Mouse (Mus musculus): ENCODE measurements around the gene Sec11a. TPM values are rescaled to one million over a fixed set of nuclear protein-coding genes. Genes with fewer than 3 reads are reported as not detected.

The Sec11a gene
- 177 and 182 TPM in 2 replicates for polyA plus RNA-seq (2011; ENCODE audit: insufficient read length, low read depth, missing spikeins)

DNA sequence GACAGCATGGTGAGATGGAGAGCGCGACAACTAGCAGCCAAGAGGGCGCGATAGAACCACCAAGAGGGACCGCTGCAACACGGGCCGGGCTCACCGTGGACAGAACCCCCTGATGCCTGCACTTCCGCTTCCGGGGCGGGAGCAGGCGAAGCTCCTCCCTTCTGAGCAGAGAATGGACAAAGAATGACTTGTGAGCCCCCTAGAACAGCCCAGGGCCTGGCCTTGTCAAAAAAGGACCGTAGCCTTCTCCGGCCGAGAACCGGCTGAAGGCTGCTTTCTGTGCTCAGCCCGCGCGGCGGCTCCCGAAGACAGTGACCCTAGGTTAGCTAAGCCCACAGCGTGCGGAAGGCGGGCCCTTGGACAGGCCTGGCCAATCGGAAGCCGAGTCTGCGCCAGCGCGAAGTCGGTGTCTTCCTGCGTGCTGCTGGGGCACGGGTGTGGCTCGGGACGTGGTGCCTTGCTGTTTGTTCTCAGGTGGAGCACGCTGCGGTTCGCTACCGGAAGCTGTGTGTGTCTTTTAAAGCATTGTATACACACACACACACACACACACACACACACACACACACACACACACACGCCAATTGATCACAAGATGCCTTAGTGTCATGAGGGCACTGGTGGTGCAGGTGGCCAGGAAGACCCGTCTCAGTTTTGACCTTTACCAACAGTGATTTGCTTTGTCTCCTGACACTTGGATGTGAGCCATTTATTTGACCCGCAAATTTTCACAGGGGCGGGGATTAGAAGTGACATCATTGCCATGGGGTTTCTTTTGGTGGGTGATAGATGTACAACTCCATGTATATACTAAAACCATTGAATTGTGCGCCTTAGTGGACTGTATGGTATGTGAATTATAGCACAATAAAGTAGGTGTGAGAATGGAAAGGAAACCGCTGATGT lies at the start of gene Sec11a:
Gene Sec11a (minus strand): TSS at position 336 of the 906 bp plus-strand sequence.
- H3K4me1 ChIP-seq (ENCODE audit: control insufficient read depth, insufficient read depth, low read length): peaks cover 10% of the 10 kb centered on the region; the same call in 1 of the 2 replicates
- peak within 1 kb of the TSS; percentile 77 for H3K4me3 ChIP-seq (ENCODE audit: insufficient read depth, low read length)
- peak within 1 kb of the TSS; percentile 86 for H3K27ac ChIP-seq (ENCODE audit: insufficient read depth, low read length)
- TF ChIP-seq CTCF (IDR thresholded peaks at IDR 0.05; ENCODE audit: borderline replicate concordance, insufficient read depth, low read length) (no peak), POLR2A (IDR thresholded peaks at IDR 0.05; ENCODE audit: low read depth, low read length) (peak; percentile 89)

- no peak overlapping the region for H3K27ac ChIP-seq (ENCODE audit: insufficient read depth, low read length)
Observed at GRCm38 (mm10) chr7:80995266-80996146, 47.9 kb upstream of the Sec11a start.

GRCm38 (mm10) chr7:80994663-80995005 lies 47.1 kb upstream of the Sec11a start:
- Histone ChIP-seq H3K4me3 (ENCODE audit: insufficient read depth, low read length) (peak overlapping the region; percentile 85), H3K4me1 (ENCODE audit: control insufficient read depth, insufficient read depth, low read length) (peaks cover 6% of the 10 kb centered on the region; the same call in 1 of the 2 replicates), H3K27ac (ENCODE audit: insufficient read depth, low read length) (no peak overlapping the region)
- no peak for TF ChIP-seq POLR2A (IDR thresholded peaks at IDR 0.05; ENCODE audit: low read depth, low read length)
- TF ChIP-seq CTCF (IDR thresholded peaks at IDR 0.05; ENCODE audit: borderline replicate concordance, insufficient read depth, low read length): no peak

More at GRCm38 (mm10) chr7:80995266-80996146, 47.9 kb upstream of the Sec11a start:
- peak overlapping the region; percentile 15; the same call in 1 of the 2 replicates for H3K4me3 ChIP-seq (ENCODE audit: insufficient read depth, low read length)
- no peak for TF ChIP-seq CTCF (IDR thresholded peaks at IDR 0.05; ENCODE audit: borderline replicate concordance, insufficient read depth, low read length)
- no peak for TF ChIP-seq POLR2A (IDR thresholded peaks at IDR 0.05; ENCODE audit: low read depth, low read length)
- H3K4me1 ChIP-seq (ENCODE audit: control insufficient read depth, insufficient read depth, low read length): peaks cover 8% of the 10 kb centered on the region; the same call in 1 of the 2 replicates

- peaks cover 6% of the 10 kb centered on the region; the same call in 1 of the 2 replicates for H3K4me1 ChIP-seq (ENCODE audit: control insufficient read depth, insufficient read depth, low read length)
- peak overlapping the region; percentile 85 for H3K4me3 ChIP-seq (ENCODE audit: insufficient read depth, low read length)
- peak overlapping the region; percentile 67 for H3K27ac ChIP-seq (ENCODE audit: insufficient read depth, low read length)
- no peak for TF ChIP-seq POLR2A (IDR thresholded peaks at IDR 0.05; ENCODE audit: low read depth, low read length)
Observed at GRCm38 (mm10) chr7:80993834-80994662, 46.5 kb upstream of the Sec11a start.

DNA sequence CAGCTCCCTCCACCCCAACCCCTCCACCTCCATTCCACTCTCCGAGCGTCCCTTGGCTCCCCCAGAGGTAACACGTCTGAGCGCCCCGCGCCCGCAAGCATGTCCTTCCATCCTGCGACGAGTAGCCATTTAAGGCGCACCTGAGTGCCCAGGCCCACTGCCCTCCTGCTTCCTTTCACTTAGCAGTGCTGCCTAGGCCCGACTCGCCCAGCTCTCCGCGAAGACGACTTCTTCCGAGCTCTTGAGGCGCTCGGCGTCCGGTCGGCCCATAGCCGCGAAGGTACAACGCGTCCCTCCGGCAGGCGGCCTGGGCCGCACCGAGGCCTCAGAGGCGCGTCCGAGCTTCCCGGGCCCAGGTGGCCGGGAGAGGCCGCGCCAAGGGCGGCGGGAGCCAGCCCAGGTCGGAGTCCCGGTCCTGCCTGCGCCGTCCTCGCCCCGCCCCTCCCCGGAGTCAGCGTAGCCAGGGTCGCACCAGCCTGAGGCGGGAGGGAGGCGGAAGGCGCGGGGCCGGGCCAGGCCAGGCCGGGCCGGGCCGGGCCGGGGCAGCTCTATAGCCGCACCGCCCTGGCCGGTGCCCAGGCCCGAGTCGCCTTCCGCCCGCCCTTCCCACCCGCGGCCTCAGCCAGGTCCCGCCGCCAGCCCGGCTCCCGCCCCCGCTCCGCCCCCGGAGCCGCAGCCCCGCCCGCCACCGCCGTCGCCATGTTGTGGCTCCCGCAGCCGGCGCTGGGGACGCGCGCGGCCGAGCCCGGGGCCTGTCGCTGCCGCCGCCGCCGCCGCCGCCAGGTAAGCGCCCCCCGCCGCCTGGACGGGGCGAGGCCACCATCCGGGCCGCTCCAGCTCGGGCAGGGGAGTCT lies 45.6 kb upstream of the Sec11a start, which contains the start of gene Zfp592:
Gene Zfp592 (plus strand): TSS at position 702 of the 854 bp plus-strand sequence.
- peak within 1 kb of the TSS; percentile 85 for H3K4me3 ChIP-seq (ENCODE audit: insufficient read depth, low read length)
- peaks cover 6% of the 10 kb centered on the region; the same call in 1 of the 2 replicates for H3K4me1 ChIP-seq (ENCODE audit: control insufficient read depth, insufficient read depth, low read length)
- TF ChIP-seq CTCF (IDR thresholded peaks at IDR 0.05; ENCODE audit: borderline replicate concordance, insufficient read depth, low read length) (no peak), POLR2A (IDR thresholded peaks at IDR 0.05; ENCODE audit: low read depth, low read length) (peak; percentile 64)
- H3K27ac ChIP-seq (ENCODE audit: insufficient read depth, low read length): peak within 1 kb of the TSS; percentile 67

DNA sequence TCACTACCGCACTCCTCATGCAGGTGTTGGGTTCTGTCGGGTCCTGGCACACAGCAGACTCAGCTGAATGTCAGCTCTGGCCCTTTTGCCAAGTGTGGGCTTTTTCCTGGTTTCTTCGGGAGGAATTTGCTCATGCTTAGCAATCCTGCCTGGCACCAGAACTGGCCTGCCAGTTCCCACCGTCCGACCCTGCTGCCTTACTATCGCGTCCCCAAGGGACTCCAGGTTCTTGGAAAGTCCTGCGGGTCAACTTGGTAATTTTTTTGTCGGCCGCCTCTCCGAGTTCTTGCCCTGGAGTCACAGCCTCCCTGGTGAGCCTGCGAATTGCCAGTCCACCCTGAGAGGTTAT lies 45.0 kb upstream of the Sec11a start:
- H3K4me1 ChIP-seq (ENCODE audit: control insufficient read depth, insufficient read depth, low read length): peaks cover 5% of the 10 kb centered on the region; the same call in 1 of the 2 replicates
- peak overlapping the region; percentile 74 for H3K4me3 ChIP-seq (ENCODE audit: insufficient read depth, low read length)
- no peak for TF ChIP-seq POLR2A (IDR thresholded peaks at IDR 0.05; ENCODE audit: low read depth, low read length)
- TF ChIP-seq CTCF (IDR thresholded peaks at IDR 0.05; ENCODE audit: borderline replicate concordance, insufficient read depth, low read length): no peak
- H3K27ac ChIP-seq (ENCODE audit: insufficient read depth, low read length): peak overlapping the region; percentile 3; the same call in 1 of the 2 replicates

DNA sequence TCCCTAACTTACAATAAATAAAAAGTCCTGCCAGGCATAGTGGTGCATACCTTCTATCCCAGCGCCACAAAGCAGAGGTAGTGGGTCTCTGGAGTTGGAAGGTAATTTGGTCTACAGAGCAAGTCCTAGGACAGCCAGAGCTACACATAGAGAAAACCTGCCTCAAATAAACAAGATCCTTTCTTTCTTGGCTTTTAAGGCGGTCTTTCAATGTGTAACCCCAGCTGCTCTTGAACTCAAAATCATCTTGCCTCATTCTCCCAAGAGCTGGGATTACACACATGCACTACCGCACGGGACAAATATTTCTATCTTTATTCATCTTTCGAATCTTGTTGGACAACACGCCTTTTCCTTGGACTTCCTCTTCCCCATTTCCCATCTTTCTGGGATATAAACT lies 44.5 kb upstream of the Sec11a start:
- Histone ChIP-seq H3K4me3 (ENCODE audit: insufficient read depth, low read length) (peak overlapping the region; percentile 74), H3K27ac (ENCODE audit: insufficient read depth, low read length) (peak overlapping the region; percentile 3; the same call in 1 of the 2 replicates), H3K4me1 (ENCODE audit: control insufficient read depth, insufficient read depth, low read length) (peaks cover 3% of the 10 kb centered on the region; the same call in 1 of the 2 replicates)
- TF ChIP-seq CTCF (IDR thresholded peaks at IDR 0.05; ENCODE audit: borderline replicate concordance, insufficient read depth, low read length) (no peak), POLR2A (IDR thresholded peaks at IDR 0.05; ENCODE audit: low read depth, low read length) (no peak)

- TF ChIP-seq CTCF (IDR thresholded peaks at IDR 0.05; ENCODE audit: borderline replicate concordance, insufficient read depth, low read length) (no peak), POLR2A (IDR thresholded peaks at IDR 0.05; ENCODE audit: low read depth, low read length) (no peak)
- peaks cover 3% of the 10 kb centered on the region; the same call in 1 of the 2 replicates for H3K4me1 ChIP-seq (ENCODE audit: control insufficient read depth, insufficient read depth, low read length)
- peak overlapping the region; percentile 74; the same call in 1 of the 2 replicates for H3K4me3 ChIP-seq (ENCODE audit: insufficient read depth, low read length)
- no peak overlapping the region for H3K27ac ChIP-seq (ENCODE audit: insufficient read depth, low read length)
Observed at GRCm38 (mm10) chr7:80991589-80991988, 44.0 kb upstream of the Sec11a start.
